14 mouse cellular contexts compared by ENCODE assay signal in the genomic region with DNA sequence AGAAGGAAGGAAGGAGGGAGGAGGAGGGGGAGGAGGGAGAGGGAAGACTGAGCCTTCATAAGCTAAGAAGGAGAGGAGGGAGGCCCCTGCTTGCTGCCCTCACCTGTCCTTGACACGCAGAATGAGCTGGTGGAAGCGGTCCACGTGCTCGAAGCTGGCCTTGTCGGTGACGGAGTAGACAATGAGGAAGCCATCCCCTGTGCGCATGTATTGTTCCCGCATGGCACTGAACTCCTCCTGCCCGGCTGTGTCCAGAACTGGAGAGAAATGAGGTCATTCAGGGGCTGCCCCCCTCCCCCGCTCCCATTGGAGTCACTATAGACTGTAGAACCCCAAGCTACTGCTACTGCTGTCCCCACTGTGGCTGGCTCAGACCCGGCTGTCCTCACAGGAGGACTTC. TPM values are rescaled to one million over a fixed set of nuclear protein-coding genes. Genes with fewer than 3 reads are reported as not detected.
DNase-seq lines count a peak whose midpoint lies in the region; ATAC-seq and TF ChIP-seq lines count a peak whose summit lies in the region.
"Had no signal": no experiment of that assay in that cellular context is flagged by ENCODE, and none has a peak within 500 bp of the region (broad histone marks: within the 10 kb centered on the region; RNA-seq: fewer than 3 reads in every experiment).

No protein-coding gene starts in this region.

- no peak overlapping the region for H3K27ac ChIP-seq in hindbrain, embryonic 16.5 days (ENCODE audit: low read depth, low read length)
- no peak overlapping the region for H3K27ac ChIP-seq in hindbrain, embryonic 12.5 days
- peak overlapping the region; percentile 11; the same call in 1 of the 2 replicates for H3K27ac ChIP-seq in spleen, adult 2 months (ENCODE audit: insufficient read depth, low read length)

- 68% methylated on average over 10 of the region's 11 CpGs for WGBS in hindbrain, embryonic 16.5 days
- WGBS in hindbrain, embryonic 12.5 days: 60% methylated on average over 11 of the region's 11 CpGs
- WGBS in spleen, adult 2 months: 88% methylated on average over 11 of the region's 11 CpGs

- TF ChIP-seq POLR2A in spleen, adult 2 months (IDR thresholded peaks at IDR 0.05; ENCODE audit: low read depth, low read length): no peak

- no peak overlapping the region for H3K4me2 ChIP-seq in hindbrain, embryonic 16.5 days (ENCODE audit: low read length)
- H3K4me2 ChIP-seq in hindbrain, embryonic 12.5 days (replicated peaks): no peak overlapping the region

- no peaks in the 10 kb centered on the region for H3K27me3 ChIP-seq in hindbrain, embryonic 16.5 days (replicated peaks; ENCODE audit: control insufficient read depth, insufficient read depth, low read length)
- H3K27me3 ChIP-seq in hindbrain, embryonic 12.5 days: no peaks in the 10 kb centered on the region
- H3K27me3 ChIP-seq in spleen, adult 2 months (ENCODE audit: control insufficient read depth, insufficient read depth, low read length): no peaks in the 10 kb centered on the region

- DNase-seq in spleen, adult 2 months (ENCODE audit: low read depth in 1 of 2, low spot score in 2 of 2): no peak
- DNase-seq in spleen, postnatal 36 days (ENCODE audit: low spot score in 2 of 2): no peak
- peak; percentile 85 for DNase-seq in adrenal gland, postnatal 14 days
- no peak for DNase-seq in layer of hippocampus, postnatal 25 days (ENCODE audit: extremely low spot score in 1 of 2, low spot score in 1 of 2)
- no peak for DNase-seq in spleen, adult 18-20 months
- DNase-seq: gastrocnemius, postnatal 36 days; kidney, postnatal 4 days had no signal

- ATAC-seq in hindbrain, embryonic 16.5 days: peak; percentile 31; the same call in 1 of the 2 replicates
- ATAC-seq in hindbrain, embryonic 12.5 days (ENCODE audit: low FRiP score): no peak
- ATAC-seq: intestine, postnatal 0 days had no signal

- no peaks in the 10 kb centered on the region for H3K9me3 ChIP-seq in hindbrain, embryonic 16.5 days (ENCODE audit: control insufficient read depth, low read length)
- no peaks in the 10 kb centered on the region for H3K9me3 ChIP-seq in hindbrain, embryonic 12.5 days (replicated peaks)

- H3K4me3 ChIP-seq in hindbrain, embryonic 16.5 days (ENCODE audit: low read length): no peak overlapping the region
- no peak overlapping the region for H3K4me3 ChIP-seq in hindbrain, embryonic 12.5 days
- H3K4me3 ChIP-seq in spleen, adult 2 months (ENCODE audit: extremely low read depth, insufficient read depth, insufficient read length): no peak overlapping the region

- H3K36me3 ChIP-seq in hindbrain, embryonic 16.5 days (ENCODE audit: control insufficient read depth, insufficient read depth, low read length): peaks cover 11% of the 10 kb centered on the region
- H3K36me3 ChIP-seq in hindbrain, embryonic 12.5 days: peaks cover 21% of the 10 kb centered on the region
- H3K36me3 ChIP-seq in spleen, adult 2 months (ENCODE audit: control insufficient read depth, insufficient read depth, low read length): no peaks in the 10 kb centered on the region

- TF ChIP-seq CTCF in spleen, adult 2 months (IDR thresholded peaks at IDR 0.05; ENCODE audit: extremely low read depth, insufficient read depth, insufficient read length, insufficient replicate concordance): no peak

- no peak overlapping the region for H3K9ac ChIP-seq in hindbrain, embryonic 16.5 days (ENCODE audit: low read depth, low read length)
- no peak overlapping the region for H3K9ac ChIP-seq in hindbrain, embryonic 12.5 days

- H3K4me1 ChIP-seq in hindbrain, embryonic 16.5 days (ENCODE audit: control insufficient read depth, insufficient read depth, low read depth, low read length): peaks cover 2% of the 10 kb centered on the region; the same call in 1 of the 2 replicates
- peaks cover 4% of the 10 kb centered on the region for H3K4me1 ChIP-seq in hindbrain, embryonic 12.5 days
- H3K4me1 ChIP-seq in spleen, adult 2 months (ENCODE audit: control insufficient read depth, insufficient read depth, insufficient read length): no peaks in the 10 kb centered on the region

RNA-seq across cellular contexts. Expression of a gene that starts 36.0 kb away (rescaled TPM):
- polyA plus RNA-seq in hindbrain, embryonic 16.5 days (2015; fragmentation: Nextera tagmentation; extraction: Ambion mirVana): 0.76 and 0.93 TPM in 2 replicates
- polyA plus RNA-seq in hindbrain, embryonic 12.5 days (2016; fragmentation: Nextera tagmentation; extraction: Ambion mirVana): 0.27 and 0.52 TPM in 2 replicates
- 0.16 and 0.19 TPM in 2 replicates for polyA plus RNA-seq in spleen, adult 2 months (2012; rRNA removed)
- total RNA-seq in adrenal gland, postnatal 14 days (2021): 0.44 and 0.71 TPM in 2 replicates
- 1 to 10 TPM; 1.8 to 2.2 TPM for total RNA-seq in layer of hippocampus, postnatal 25 days (2021)
- total RNA-seq: gastrocnemius, postnatal 36 days; megakaryocyte-erythroid progenitor cell, adult 5-6 weeks had no signal

RNA-seq across cellular contexts. Expression of a gene that starts 42.8 kb away (rescaled TPM):
- 53.1 and 53.4 TPM in 2 replicates for polyA plus RNA-seq in hindbrain, embryonic 16.5 days (2015; fragmentation: Nextera tagmentation; extraction: Ambion mirVana)
- 28.1 and 36.2 TPM in 2 replicates for polyA plus RNA-seq in hindbrain, embryonic 12.5 days (2016; fragmentation: Nextera tagmentation; extraction: Ambion mirVana)
- 8.3 and 9.1 TPM in 2 replicates for polyA plus RNA-seq in spleen, adult 2 months (2012; rRNA removed)
- total RNA-seq in adrenal gland, postnatal 14 days (2021): 39.2 and 40.7 TPM in 2 replicates
- total RNA-seq in layer of hippocampus, postnatal 25 days (2021): 100 to 1,000 TPM; 134 to 138 TPM
- total RNA-seq: megakaryocyte-erythroid progenitor cell, adult 5-6 weeks had no signal

RNA-seq across cellular contexts. Expression of a gene that starts 56.9 kb away (rescaled TPM):
- polyA plus RNA-seq in hindbrain, embryonic 16.5 days (2015; fragmentation: Nextera tagmentation; extraction: Ambion mirVana): 0.73 and 1.0 TPM in 2 replicates
- 0.83 and 1.4 TPM in 2 replicates for polyA plus RNA-seq in hindbrain, embryonic 12.5 days (2016; fragmentation: Nextera tagmentation; extraction: Ambion mirVana)
- 0.57 and 0.94 TPM in 2 replicates for polyA plus RNA-seq in spleen, adult 2 months (2012; rRNA removed)
- total RNA-seq in adrenal gland, postnatal 14 days (2021): not detected in 2 replicates
- total RNA-seq in layer of hippocampus, postnatal 25 days (2021): under 1 TPM; 0.30 to 0.56 TPM
- total RNA-seq: gastrocnemius, postnatal 36 days; left cerebral cortex, postnatal 25 days had no signal
- polyA plus RNA-seq: forebrain, embryonic 11.5 days; liver, embryonic 16.5 days had no signal
